Mouse (Mus musculus) left cerebral cortex, adult 2 months (tissue): ENCODE measurements around the gene Mast1. TPM values are rescaled to one million over a fixed set of nuclear protein-coding genes. Genes with fewer than 3 reads are reported as not detected.
"Not testable (repeated sequence)": the region's sequence is repeated elsewhere in the genome, so short reads cannot be mapped to it uniquely, and the experiment has no call there.

Experiments
- DNase-seq, 2 experiments: peaks; one replicate each; pipeline ENCODE4 v3.0.0; 2021 to 2022; ENCODE audit warnings: low spot score in 2 of 2, mixed read lengths in 1 of 2; ENCODE audit errors: extremely low spot score in 1 of 2
- H3K27ac ChIP-seq: fragments of 200-600 bp; 2 replicates; pipeline ENCODE4 v1.8.1; 2022
- H3K4me3 ChIP-seq: fragments of 200-600 bp; 2 replicates; pipeline ENCODE4 v1.8.1; 2022
- CTCF ChIP-seq: fragments of 200-600 bp; IDR thresholded peaks from 2 replicates; pipeline ENCODE4 v1.8.1; 2022; ENCODE audit warnings: antibody characterized with exemption, mild to moderate bottlenecking, moderate library complexity
- intact Hi-C: fragments of 180-260 bp; cut with DNase I; formaldehyde crosslinking; loops from one replicate; pipeline ENCODE4 v1.15.1; 2025
- total RNA-seq, 2 experiments: library from RNA; stranded (reverse); gene quantifications; 2 replicates each; pipeline ENCODE4 v1.2.3; 2021

The Mast1 gene
- total RNA-seq, 2 experiments from 2014 or later = 89.4 to 95.7 TPM

- no peak for DNase-seq
- TF ChIP-seq CTCF = no peak
These were observed 24.8 kb downstream of the Mast1 start for GRCm38 (mm10) chr8:84912391-84912790.

GRCm38 (mm10) chr8:84911854-84912253, 25.3 kb downstream of the Mast1 start:
- TF ChIP-seq CTCF = no peak
- DNase-seq = no peak
- intact Hi-C loops = no loop called here
- H3K4me3 ChIP-seq = no peak overlapping the region
- H3K27ac ChIP-seq = no peak overlapping the region

More at GRCm38 (mm10) chr8:84912391-84912790, 24.8 kb downstream of the Mast1 start:
- intact Hi-C loops = no loop called here
- Histone ChIP-seq H3K4me3 (no peak overlapping the region), H3K27ac (no peak overlapping the region)

- intact Hi-C loops = no loop called here
- no peak for DNase-seq
- no peak overlapping the region for H3K27ac ChIP-seq
- TF ChIP-seq CTCF = no peak
- H3K4me3 ChIP-seq = no peak overlapping the region
These were observed 26.6 kb downstream of the Mast1 start for GRCm38 (mm10) chr8:84910551-84910950.

GRCm38 (mm10) chr8:84909949-84910348, 27.2 kb downstream of the Mast1 start:
- Histone ChIP-seq H3K4me3 (no peak overlapping the region), H3K27ac (no peak overlapping the region)
- TF ChIP-seq CTCF = no peak
- DNase-seq = no peak
- intact Hi-C loops = no loop called here

GRCm38 (mm10) chr8:84909162-84909767, 27.9 kb downstream of the Mast1 start:
- intact Hi-C loops = no loop called here
- Histone ChIP-seq H3K4me3 (peak overlapping the region; percentile 48), H3K27ac (no peak overlapping the region)
- no peak for DNase-seq
- TF ChIP-seq CTCF = no peak

GRCm38 (mm10) chr8:84908421-84909161, 28.6 kb downstream of the Mast1 start, which contains the start of gene Dnase2a:
Dnase2a (plus strand) TSS chr8:84908560.
- intact Hi-C loops = no loop called here

GRCm38 (mm10) chr8:84907979-84908378, 29.2 kb downstream of the Mast1 start:
- intact Hi-C loops, DNase-seq, H3K27ac ChIP-seq: not testable (repeated sequence)
- H3K4me3 ChIP-seq = peak overlapping the region; percentile 48

More at GRCm38 (mm10) chr8:84908421-84909161, 28.6 kb downstream of the Mast1 start, which contains the start of gene Dnase2a:
- TF ChIP-seq CTCF = no peak
- peak within 1 kb of the TSS; percentile 48 for H3K4me3 ChIP-seq
- no peak within 1 kb of the TSS for H3K27ac ChIP-seq
- DNase-seq = peak; percentile 70 to 81

- no peak for DNase-seq
- intact Hi-C loops = no loop called here
- no peak for TF ChIP-seq CTCF
- Histone ChIP-seq H3K4me3 (no peak overlapping the region), H3K27ac (no peak overlapping the region)
These were observed 29.7 kb downstream of the Mast1 start for GRCm38 (mm10) chr8:84907493-84907892.

- intact Hi-C loops = no loop called here
- no peak overlapping the region for H3K27ac ChIP-seq
- TF ChIP-seq CTCF = no peak
- DNase-seq = no peak
- no peak overlapping the region for H3K4me3 ChIP-seq
These were observed 30.1 kb downstream of the Mast1 start for GRCm38 (mm10) chr8:84907037-84907436.

GRCm38 (mm10) chr8:84904351-84904750, 32.8 kb downstream of the Mast1 start:
- intact Hi-C loops = no loop called here
- no peak overlapping the region for H3K27ac ChIP-seq
- TF ChIP-seq CTCF = no peak

GRCm38 (mm10) chr8:84902920-84903661, 34.1 kb downstream of the Mast1 start:
- peak; percentile 91 to 93 for DNase-seq
- intact Hi-C loops = no loop called here
- Histone ChIP-seq H3K4me3 (peak overlapping the region; percentile 63), H3K27ac (peak overlapping the region; percentile 62; the same call in 1 of the 2 replicates)
- peak; percentile 99 for TF ChIP-seq CTCF

More at GRCm38 (mm10) chr8:84904351-84904750, 32.8 kb downstream of the Mast1 start:
- no peak overlapping the region for H3K4me3 ChIP-seq
- DNase-seq = no peak
